Mouse (Mus musculus) c-Kit-positive CD71-negative TER-119-negative erythroid progenitor cells, embryonic 14.5 days (primary cell): ENCODE measurements at regions not wholly inside any gene's neighbourhood (a gene's known extent, or its start where the extent isn't known, plus 50 kb on each side); places are given as distances from the start of the nearest gene placed in this dataset.
"Not testable (repeated sequence)": the region's sequence is repeated elsewhere in the genome, so short reads cannot be mapped to it uniquely, and the experiment has no call there.

Source experiments
- DNase-seq: peaks from one replicate; pipeline ENCODE4 v3.0.0-alpha.2; 2013; ENCODE audit warnings: low read depth

DNA sequence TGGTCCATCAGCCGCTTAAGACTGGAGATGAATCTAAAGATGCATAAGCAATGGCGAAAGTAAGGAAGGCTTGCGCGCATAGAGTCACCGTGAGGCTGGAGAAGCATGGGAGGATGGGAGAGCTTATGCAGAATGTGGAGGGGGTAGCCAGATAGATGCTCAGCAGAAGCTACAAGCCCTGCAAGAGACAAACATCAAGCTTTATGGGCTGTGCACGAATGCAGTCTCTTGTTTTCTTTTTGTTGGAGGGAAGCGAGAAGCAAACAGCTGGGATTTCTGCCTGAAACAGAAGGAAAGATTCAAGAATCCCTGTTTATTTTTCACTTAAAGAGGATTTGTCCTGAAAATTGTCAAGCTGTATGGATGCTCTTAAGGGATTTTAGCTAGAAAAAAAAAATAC, 188.7 kb downstream of the Kctd12 start:
- DNase-seq: no peak

DNA sequence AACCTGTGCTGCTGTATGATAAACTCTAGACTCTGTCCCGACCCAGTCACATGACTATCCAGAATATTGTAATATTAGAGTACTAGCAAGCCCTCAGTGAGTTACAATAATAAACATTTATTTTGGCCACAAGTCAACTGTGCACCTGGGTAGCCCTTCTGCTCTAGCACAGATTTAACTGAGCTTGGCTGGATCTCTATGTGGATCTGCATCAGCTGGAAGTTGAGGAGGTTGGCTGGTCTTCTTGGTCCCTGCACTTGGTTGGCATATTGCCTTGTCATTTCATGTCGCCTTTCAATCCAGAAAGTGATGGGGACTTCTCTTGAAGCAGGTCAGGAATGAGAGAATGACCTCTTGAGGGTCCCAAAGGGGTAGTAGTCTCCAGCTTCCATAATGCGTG, 191.5 kb downstream of the Kctd12 start:
- no peak for DNase-seq

DNA sequence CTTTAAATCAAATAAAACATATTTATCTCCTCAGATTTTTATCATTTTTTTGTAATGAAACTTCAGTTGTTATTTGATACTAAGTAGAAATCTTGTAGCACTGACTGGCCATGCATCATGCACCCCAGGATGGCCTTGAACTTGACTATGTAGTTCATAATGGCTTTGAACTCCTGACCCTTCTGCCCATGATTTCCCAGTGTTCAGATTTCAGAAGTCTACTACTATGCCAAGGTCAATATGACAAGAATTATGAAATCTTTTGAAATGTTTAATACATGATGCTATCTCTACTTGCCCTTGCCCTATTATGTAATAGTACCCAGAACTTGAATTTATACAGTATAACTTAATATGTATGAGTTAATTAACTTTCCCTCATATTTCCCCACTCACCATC, 200.2 kb downstream of the Kctd12 start:
- DNase-seq: no peak

DNA sequence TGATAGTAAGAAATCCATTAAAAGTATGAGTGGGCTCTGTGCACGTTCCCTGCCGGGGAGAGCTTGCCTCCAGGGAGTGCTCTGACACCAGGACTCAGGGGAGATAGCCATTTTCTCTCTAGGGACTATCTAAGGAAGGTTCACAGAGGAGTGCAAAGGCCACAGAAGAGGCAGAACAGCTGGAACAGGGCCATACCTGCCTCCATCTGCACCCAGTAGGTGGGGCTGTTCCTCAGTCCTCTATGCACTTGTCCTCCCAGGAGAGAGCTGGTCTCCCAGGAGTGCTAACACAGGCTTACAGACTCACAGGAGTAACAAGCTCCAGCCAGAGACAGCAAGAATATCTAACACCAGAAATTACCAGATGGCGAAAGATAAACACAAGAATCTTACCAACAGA, 212.7 kb downstream of the Kctd12 start:
- DNase-seq: peak; percentile 28

DNA sequence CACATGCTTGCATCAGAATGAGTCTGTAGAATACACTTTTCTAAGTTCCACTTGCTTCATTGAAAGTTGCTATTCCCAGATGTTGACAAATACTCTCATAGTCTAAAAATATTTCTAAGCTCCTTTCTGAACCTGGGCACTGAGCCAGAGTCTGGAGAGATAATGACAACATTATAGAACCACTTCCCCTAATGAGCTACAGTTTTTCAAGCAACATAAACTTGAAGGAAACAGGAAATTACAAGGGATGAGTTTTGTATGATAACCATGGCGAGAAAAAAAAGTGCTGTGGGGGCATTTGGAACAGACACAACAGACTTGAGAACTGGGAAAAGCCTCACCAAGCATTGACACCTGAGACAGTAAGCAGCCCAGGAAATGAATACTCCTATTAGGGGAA, 233.8 kb downstream of the Kctd12 start:
- peak; percentile 6 for DNase-seq

DNA sequence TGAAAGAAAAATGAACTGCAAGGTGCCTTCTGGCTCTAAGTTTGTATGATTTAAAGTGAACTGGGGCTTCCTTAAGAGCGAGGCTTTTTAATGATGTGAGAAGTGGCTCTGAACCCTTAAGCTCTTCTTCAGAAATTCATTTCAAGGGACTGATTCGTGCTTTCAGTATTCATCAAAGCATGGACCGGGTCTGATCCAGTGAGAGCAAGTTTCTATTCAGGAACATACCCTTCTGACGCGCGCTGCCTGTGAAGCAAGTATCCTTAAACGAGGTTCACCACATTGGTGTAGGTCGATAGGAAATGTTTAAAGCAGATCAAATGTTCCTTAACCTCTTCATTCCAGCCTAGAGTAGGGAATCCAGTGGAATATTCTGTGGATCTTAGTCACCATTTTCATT, 240.1 kb downstream of the Kctd12 start:
- DNase-seq: no peak

DNA sequence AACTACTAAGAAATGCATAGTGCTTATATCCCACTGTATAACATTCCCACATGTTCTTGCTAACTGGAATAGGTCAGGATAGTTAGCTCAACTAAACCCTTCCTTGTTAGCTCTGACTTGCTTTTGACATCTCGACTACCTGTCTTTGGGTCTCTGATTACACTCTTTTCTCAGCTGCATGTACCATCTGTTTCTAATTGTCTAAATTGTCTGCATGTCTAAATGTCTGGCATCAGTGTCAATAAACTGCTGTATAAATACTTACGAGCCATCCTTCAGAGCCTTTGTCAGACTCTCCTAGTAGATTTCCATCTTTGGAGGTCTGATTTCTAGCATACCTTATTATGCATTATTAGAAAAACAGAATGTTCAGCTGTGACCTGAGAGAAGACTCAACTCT, 245.8 kb downstream of the Kctd12 start:
- DNase-seq: no peak

DNA sequence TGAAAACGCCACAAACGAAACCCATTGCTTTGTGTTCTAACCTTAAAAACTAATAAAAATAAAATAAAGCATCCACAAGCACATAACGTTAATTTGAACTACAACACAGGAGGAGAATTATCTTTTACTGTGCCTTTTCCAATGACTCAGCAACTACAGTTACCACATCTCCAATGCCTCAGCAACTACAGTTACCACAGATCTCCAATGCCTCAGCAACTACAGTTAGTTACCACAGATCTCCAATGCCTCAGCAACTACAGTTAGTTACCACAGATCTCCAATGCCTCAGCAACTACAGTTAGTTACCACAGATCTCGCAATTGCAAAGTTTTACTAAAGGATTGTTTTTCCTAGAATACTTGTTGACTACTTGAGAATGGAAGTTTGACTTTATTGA, 248.7 kb downstream of the Kctd12 start:
- DNase-seq: not testable (repeated sequence)

DNA sequence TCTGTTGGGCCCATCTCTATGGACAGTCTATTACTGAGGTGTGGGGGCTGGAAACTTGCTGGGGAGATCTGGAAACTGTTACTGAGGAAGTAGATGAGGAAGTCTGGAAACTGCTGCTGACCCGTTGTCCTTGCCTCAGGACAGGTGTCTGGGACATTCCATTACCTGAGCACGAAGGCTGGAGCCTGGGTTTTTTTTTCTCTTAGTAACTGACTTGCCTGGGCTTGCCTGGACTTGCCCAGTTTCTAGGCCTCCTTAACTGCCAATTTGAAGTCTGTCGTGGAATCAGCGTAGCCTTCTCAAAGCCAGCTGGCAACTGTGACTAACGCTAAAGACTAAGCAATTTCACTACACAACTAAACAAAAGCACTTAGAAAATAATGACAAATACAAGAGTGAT, 250.7 kb downstream of the Kctd12 start:
- no peak for DNase-seq

DNA sequence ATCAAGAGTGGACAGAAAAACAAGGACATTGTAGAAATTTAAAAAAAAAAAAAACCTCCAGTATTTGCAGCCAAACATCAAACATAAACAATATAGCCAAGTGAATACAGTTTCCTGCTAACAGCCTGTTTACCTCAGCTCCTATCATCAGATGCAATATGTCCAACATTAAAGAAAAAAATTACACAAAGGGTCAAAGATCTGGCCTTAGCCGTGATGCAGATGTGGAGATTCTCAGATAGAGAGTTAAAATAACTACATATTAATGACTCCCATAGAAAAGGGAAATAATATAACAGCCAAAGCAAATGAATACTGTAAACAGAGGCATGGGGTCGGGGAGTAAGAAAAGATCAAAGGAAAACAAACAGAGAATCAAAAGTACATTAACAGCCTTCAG, 259.8 kb downstream of the Kctd12 start:
- no peak for DNase-seq

DNA sequence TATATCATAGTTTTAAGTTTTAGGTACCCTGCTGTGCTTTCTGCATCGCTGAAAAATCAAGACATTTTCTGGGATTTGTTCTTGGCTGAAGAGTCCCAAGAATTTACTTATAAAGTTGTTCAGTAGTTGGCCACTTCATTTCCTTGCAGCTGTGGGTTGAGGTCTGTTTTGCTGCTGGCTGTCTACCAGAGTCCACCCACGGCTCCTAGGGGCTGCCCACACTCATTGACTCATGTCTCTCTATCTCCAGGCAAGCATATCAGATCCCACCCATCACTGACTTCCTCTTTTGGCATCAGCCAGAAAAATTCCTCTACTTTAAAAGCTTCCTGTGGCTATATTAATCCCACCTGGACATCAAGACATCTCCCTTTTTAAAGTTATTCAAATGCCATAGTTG, 263.9 kb downstream of the Kctd12 start:
- no peak for DNase-seq

DNA sequence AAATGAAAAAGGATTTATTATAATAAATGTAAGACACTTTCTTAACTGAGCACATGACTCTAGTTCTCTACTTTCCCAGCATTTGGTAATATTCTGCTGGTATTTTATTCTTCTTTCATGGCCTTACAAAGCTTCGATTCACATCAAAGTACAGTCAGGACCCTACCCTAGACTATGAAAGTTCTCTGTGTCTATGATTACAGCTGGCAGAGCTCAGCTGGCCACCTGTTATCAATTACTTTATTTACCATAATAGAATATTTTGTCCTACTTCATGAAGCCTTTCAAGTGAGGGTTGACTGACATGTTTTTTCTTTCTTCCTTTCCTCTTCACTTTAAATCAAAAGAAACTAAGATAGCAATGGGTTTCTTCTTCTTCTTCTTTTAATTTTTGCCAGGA, 269.8 kb downstream of the Kctd12 start:
- DNase-seq: no peak

DNA sequence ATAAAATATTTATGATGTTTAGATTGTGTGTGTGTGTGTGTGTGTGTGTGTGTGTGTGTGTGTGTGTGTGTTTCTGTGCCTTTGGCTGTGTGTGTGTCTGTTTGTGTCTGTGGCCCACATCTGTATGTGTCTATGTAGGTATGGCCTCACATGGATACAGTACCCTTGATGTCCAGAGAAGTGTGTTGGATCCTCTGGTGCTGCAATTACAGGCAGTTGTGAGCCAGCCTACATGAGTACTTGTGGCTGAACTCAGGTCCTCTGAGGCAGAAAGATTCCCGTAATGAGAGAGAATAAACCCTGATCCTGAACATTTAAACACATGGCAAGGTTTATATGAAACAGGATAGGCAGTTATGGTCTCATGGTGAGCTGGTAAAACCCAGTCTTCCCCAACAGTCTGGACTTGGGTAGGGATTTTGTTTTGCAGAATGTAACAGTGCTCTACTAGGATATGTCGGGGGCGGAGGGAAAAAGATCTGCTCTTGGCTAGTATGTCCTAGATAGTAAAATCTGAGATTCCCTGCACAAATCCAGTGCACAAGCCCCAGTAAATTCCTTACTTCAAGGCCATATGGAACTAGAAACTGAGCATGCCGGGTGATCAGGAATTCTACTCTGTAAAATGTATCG, 275.6 kb downstream of the Kctd12 start:
- no peak for DNase-seq

DNA sequence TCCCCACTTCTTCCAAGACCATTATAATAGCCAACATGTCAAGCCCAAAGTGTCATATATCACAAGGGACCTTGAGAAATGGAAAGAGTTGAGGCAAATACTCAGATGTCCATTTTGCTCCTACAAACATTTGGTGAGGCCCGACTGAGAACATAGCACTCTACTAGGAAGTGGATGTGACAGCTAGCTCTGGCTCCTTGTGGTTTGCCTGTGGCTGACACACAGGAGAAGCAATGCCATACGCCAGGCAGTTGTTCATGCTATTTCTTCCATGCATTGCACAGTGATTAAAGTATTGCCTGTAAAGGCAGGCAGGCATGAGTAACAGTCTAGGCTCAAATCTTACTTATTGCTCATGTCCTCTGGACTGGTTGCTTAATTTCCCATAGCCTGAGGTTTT, 281.3 kb downstream of the Kctd12 start:
- no peak for DNase-seq

DNA sequence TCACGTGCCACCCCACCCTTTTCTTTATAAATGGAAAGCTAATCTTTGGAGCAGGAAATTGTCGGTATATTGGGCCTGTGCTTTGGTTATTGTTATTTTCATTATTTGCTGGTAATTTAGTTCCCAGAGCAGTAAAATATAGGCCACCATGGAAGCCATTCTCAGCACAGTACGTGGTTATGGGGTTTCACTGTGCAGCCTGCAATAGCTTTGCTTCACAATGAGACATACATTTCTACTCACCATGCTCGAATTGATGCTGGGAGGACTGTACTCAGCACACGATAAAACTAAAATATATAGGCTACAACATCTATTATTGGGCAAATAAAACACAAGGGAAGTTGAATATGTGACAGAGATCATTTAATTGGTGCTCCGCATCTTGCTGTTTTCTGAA, 282.0 kb downstream of the Kctd12 start:
- DNase-seq: no peak

DNA sequence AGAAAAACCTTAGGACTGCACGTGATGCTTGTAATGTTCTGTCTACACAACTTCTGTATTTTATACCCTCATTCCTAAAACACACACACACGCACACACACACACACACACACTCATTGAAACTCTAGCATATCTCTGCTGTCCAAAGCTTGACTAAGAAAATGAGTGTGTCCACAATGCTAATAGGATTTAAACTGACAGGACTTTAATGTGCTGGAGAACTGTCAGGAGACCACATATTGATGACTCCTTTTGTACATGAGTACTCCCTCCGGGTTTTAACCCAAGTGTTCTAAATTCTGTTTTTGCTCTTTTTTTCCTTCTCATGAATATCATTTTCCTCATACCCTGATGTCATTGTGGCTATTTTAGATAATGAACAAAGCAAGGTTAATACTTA, 283.4 kb downstream of the Kctd12 start:
- DNase-seq: no peak

DNA sequence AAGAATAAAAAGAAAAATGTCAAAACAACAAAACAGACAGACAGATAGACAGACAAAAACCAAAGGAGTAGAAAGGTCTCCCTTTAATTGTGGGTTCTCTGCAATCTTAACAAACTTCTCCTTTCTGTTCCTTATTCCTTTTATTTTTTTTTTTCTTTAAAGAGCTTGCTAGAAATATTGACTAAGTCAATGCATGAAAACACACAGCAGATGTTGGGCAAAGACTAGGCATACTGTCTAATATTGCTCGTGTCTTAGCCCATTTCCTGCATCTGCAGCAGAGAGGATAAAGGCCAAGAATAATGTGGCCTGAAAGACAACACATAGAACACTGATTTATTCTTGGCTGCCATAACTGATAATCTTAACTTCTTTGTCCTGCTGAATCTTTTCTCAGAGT, 295.6 kb downstream of the Kctd12 start:
- no peak for DNase-seq

DNA sequence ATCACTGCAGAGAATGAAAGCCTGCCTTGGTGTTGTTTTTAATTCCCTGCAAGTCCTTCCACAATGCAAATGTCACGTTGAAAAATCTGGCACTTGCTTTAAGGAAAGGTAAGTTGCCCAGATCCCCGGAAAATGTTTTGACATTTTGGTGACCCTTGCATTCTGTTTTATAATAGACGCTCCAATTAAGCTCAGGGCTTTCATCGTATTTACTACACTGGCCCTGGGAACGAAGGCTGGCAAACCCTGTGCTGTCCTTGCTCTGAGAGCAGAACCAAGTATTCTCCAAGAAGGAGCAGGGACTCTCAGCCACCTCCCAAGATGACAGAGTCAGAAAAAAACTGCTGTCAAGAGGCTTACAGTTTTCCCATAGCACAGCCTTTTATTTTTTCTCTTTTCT, 305.9 kb downstream of the Kctd12 start:
- no peak for DNase-seq

DNA sequence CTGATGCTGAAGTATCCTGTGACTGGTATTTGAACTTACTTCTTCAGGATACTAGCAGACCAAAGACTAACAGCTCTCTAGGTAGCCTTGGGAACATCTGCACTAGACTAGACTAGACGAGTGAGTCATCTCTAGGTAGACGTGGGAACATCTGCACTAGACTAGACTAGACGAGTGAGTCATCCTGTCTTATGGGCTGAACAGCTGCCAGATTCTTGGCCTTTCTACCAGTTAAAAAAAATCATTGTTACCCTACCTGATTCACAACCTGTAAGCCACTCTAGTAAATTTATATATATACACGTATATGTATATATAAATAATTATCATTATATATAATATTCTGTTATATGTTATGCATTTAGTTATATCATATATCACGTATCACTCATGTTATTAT, 307.8 kb downstream of the Kctd12 start:
- DNase-seq: no peak

DNA sequence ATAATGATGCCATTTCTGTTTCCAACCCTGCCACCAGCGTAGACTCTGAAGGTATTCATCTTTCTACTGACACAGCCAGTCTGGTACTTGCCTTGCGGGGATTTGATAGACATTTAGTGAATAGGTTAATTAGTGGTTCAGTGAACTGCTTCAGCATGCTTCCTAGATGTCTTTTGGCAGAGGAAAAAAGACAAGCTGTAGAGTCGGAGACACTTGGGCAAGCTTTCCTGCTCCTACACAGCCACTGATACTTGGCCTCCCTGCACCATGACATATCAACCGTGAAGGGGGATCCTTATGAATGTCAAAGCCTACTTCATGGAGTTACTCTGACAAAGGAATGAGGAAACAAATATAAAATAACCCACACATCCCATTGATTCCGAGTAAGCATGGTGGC, 308.7 kb downstream of the Kctd12 start:
- DNase-seq: no peak

DNA sequence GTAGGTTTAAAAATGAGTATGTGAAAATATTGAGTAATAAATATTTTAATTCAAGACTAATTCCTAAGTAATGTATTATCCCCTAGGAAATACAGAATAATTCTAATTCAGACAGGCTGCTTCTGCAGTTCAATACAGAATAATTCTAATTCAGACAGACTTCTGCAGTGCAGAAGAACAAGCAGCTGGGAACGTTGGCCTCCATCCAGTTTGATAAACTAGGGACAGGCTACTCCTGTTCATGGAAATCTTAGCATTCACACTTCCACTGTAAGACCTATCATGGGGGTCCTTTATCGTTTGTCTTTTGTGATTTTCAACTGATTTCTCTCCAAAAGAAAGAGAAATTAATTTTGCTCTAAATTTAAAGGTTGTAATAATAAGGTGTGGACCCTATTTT, 319.2 kb downstream of the Kctd12 start:
- no peak for DNase-seq

DNA sequence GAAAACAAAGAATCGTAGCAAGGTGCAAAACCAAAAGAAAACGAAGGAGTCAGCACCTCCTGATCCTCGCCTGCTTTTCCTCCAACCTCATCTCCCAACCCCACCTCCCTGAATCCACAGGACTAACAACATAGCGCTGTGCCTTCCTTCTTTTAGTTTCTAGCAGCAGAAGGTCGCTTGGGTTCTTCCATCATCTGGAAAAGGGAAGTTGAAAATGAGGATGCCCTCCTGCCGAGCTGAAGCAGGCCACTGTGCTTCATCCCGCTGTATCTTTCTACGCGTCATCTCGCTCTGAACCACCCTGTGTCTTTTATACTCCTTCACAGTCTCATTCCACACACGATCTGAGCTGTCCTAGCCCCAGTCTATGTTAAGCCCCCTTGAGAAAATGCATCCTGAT, 322.1 kb downstream of the Kctd12 start:
- no peak for DNase-seq

DNA sequence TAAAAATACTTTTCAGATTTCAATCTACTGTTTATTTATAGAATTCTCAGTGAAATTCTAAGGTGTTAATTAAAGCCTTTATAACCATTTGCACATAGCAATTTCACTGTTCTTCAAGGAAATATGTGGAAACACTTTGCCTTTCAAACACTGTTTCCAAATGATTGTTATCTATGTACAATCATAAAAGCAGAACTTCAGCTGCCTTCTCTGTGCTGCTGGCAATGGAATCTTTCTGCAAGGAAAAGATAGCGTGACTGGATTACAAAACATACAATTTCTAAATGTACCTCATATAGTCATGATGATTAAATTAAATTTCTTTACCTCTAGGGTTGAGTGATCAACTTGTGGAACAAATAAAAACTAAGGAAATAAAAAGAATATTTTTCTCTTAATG, 326.2 kb downstream of the Kctd12 start:
- DNase-seq: no peak

DNA sequence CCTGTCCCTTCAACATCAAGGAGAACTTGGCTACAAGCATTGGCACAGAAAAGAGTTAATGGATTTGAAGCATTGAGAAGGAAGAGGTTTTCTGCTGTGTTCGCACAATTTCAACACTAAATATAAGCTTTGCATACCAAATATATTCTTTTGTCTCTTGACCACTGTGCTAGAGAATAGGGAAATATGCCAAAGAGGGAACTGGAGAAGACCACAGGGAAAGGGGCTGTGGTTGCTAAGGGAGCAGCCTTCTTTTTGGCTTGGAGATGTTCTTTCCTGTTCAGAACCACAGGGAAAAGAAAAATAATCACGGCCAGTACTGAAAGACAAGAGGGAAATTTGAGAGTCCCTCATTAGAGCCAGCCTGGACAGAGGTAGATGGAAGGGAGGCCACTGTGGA, 352.8 kb downstream of the Kctd12 start:
- no peak for DNase-seq

DNA sequence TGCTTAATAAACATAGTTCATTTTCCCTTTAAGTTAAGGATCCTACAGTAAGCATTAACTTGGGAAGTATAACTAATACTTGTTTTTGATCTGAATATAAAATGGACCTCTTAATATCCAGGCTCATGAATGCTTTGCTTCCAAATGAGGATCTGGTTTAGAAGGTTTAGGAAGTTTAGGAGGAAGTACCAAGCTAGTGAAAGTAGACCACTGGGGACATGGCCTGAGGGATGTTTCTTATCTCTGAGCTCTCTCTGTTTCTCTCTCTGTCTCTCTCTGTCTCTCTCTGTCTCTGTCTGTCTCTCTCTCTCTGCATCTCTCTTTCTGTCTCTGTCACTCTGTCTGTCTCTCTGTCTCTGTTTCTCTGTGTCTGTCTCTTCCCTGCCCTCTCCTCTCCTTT, 360.9 kb downstream of the Kctd12 start:
- no peak for DNase-seq
